Mouse (Mus musculus): ENCODE measurements at regions not wholly inside any gene's neighbourhood (a gene's known extent, or its start where the extent isn't known, plus 50 kb on each side); places are given as distances from the start of the nearest gene placed in this dataset.

DNA sequence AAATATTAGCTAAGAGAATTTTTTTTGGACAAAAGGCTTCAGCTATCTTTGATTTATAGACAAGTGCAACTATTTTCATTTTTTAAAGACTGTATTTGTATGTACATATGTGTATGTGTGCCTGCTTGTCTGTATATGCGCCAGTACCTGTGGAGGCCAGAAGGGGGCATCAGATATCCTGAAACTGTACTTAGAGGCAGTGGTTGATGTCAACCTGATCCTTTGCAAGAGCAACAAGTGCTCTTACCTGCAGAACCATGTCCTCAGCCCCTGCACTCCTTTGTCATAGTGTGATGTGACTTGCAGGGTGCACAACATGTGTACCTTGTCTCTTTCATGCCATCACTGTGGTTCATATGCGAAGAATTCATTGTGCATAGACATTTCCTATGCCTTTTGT lies 379.5 kb downstream of the Bckdhb start:
- ATAC-seq (ENCODE audit: extremely low read depth, insufficient number of reproducible peaks, low FRiP score, poor library complexity, severe bottlenecking) = no peak
- no peak for DNase-seq (ENCODE audit: low spot score)
- H3K4me1 ChIP-seq (ENCODE audit: insufficient read depth, low read depth, low read length) = no peaks in the 10 kb centered on the region

DNA sequence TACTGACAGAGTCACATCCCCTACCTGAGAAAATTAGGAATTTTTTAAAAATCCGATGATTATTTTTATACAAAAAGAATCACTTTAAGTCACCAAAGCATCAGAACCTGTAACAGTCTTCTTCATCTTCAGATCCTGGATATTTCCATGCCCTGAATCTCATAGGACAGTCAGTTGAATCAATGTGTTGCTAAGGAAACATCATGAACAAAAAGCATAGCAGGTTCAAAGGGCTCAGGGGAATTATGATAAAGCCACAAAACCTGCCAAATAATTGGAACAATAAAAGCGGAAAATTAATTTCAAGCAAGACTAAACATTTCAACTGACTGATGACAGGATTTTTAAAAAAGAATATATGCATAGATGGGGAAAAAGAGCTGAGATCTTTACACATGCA lies 393.9 kb downstream of the Bckdhb start:
- Histone ChIP-seq H3K27me3 (ENCODE audit: insufficient read depth, low read length) (no peaks in the 10 kb centered on the region), H3K4me1 (ENCODE audit: insufficient read depth, low read depth, low read length) (no peaks in the 10 kb centered on the region), H3K36me3 (replicated peaks) (no peaks in the 10 kb centered on the region), H3K9me3 (replicated peaks) (no peaks in the 10 kb centered on the region), H3K4me3 (ENCODE audit: low read depth, low read length) (no peak overlapping the region)
- DNase-seq (ENCODE audit: low spot score) = no peak
- ATAC-seq (ENCODE audit: extremely low read depth, insufficient number of reproducible peaks, low FRiP score, poor library complexity, severe bottlenecking) = no peak
- TF ChIP-seq TAL1 (conservative IDR thresholded peaks at IDR 0.05; ENCODE audit: low read depth, low read length) = no peak
- no peak for TF ChIP-seq POLR2AphosphoS5 (IDR thresholded peaks at IDR 0.05; ENCODE audit: insufficient replicate concordance, low read depth, low read length)
- no peak for TF ChIP-seq GATA1 (IDR thresholded peaks at IDR 0.05; ENCODE audit: borderline replicate concordance, low read length)

More for the DNA sequence above, 379.5 kb downstream of the Bckdhb start:
- no peaks in the 10 kb centered on the region for H3K36me3 ChIP-seq (replicated peaks)
- H3K9me3 ChIP-seq (replicated peaks) = no peaks in the 10 kb centered on the region
- no peaks in the 10 kb centered on the region for H3K27me3 ChIP-seq (ENCODE audit: insufficient read depth, low read length)
- TF ChIP-seq POLR2AphosphoS5 (IDR thresholded peaks at IDR 0.05; ENCODE audit: insufficient replicate concordance, low read depth, low read length) (no peak), GATA1 (IDR thresholded peaks at IDR 0.05; ENCODE audit: borderline replicate concordance, low read length) (no peak), TAL1 (conservative IDR thresholded peaks at IDR 0.05; ENCODE audit: low read depth, low read length) (no peak), CTCF (IDR thresholded peaks at IDR 0.05; ENCODE audit: low read depth, low read length) (no peak), GATA2 (IDR thresholded peaks at IDR 0.05; ENCODE audit: borderline replicate concordance, low read depth, low read length) (no peak)
- H3K4me3 ChIP-seq (ENCODE audit: low read depth, low read length) = no peak overlapping the region

DNA sequence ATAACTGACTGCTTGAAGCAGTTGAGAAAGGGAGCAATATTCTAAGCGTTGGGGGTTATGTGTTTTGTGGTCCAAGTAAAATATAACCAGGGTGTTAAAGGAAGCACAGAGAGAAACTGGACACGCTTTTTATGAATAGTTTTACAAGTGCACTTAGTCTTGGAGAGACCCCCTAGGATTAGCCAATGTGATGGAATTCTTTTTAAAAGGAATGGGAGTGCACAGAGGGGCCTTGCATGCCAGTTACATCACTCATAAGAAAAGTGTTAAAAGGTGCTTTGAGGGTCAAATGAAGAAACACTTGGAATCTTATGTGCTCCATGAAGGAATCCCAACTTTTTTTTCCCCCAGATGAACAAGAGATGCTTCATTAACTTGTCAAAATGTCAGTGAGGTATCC lies 394.4 kb downstream of the Bckdhb start:
- Histone ChIP-seq H3K9me3 (replicated peaks) (no peaks in the 10 kb centered on the region), H3K4me1 (ENCODE audit: insufficient read depth, low read depth, low read length) (no peaks in the 10 kb centered on the region), H3K27me3 (ENCODE audit: insufficient read depth, low read length) (no peaks in the 10 kb centered on the region), H3K4me3 (ENCODE audit: low read depth, low read length) (no peak overlapping the region), H3K36me3 (replicated peaks) (no peaks in the 10 kb centered on the region)
- no peak for DNase-seq (ENCODE audit: low spot score)
- TF ChIP-seq GATA2 (IDR thresholded peaks at IDR 0.05; ENCODE audit: borderline replicate concordance, low read depth, low read length) = no peak
- TF ChIP-seq TAL1 (conservative IDR thresholded peaks at IDR 0.05; ENCODE audit: low read depth, low read length) = no peak
- no peak for TF ChIP-seq GATA1 (IDR thresholded peaks at IDR 0.05; ENCODE audit: borderline replicate concordance, low read length)
- TF ChIP-seq CTCF (IDR thresholded peaks at IDR 0.05; ENCODE audit: low read depth, low read length) = no peak
- no peak for TF ChIP-seq POLR2AphosphoS5 (IDR thresholded peaks at IDR 0.05; ENCODE audit: insufficient replicate concordance, low read depth, low read length)
- ATAC-seq (ENCODE audit: extremely low read depth, insufficient number of reproducible peaks, low FRiP score, poor library complexity, severe bottlenecking) = no peak

DNA sequence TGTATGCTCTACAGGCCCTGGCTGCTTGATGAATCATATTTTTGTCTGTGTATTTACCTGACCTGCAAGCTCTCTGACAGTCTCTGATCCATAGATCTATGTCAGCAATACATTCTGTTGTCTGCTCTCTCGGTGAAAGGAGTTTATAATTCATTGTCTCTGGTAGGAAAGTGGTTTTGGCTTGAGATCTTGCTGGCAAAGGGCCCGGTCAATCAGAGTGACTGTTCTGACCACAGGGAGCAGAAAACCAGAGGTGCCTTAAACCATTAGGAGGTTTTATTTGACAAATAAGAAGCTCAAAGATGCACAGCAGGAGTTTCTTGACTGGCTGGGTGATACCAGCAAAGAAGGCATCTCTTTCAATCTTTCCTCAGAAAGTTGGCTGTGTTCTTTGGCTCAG lies 398.2 kb downstream of the Bckdhb start:
- DNase-seq (ENCODE audit: low spot score) = no peak

DNA sequence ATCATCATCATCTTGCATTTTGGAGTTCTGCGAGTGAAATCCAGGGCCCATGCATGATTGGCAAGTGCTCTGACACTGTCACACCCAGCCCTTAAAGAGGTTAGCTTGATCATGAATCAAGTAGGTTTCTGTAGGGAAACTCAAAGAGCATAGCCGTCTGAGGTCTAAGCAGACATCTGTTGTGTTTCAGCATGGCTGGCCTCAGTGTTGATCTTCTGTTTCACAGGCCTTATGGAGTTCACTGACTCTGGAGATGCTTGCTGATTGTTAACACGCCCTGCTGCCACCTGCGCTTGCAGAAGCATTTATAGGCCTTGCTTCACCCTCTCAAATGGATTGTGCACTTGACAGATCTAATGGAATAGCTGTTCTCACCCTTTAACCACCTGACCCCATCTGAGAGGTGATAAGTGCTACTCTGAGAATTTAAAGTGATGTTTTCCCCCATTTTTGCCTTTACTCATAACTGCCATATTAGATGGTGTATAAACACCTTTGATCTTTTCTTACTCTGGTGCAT lies 406.2 kb downstream of the Bckdhb start:
- no peak overlapping the region for H3K4me3 ChIP-seq (ENCODE audit: low read depth, low read length)
- no peaks in the 10 kb centered on the region for H3K36me3 ChIP-seq (replicated peaks)
- H3K27me3 ChIP-seq (ENCODE audit: insufficient read depth, low read length) = no peaks in the 10 kb centered on the region; the same call in 1 of the 2 replicates
- no peaks in the 10 kb centered on the region for H3K9me3 ChIP-seq (replicated peaks)
- no peak for TF ChIP-seq CTCF (IDR thresholded peaks at IDR 0.05; ENCODE audit: low read depth, low read length)
- DNase-seq (ENCODE audit: low spot score) = no peak
- ATAC-seq (ENCODE audit: extremely low read depth, insufficient number of reproducible peaks, low FRiP score, poor library complexity, severe bottlenecking) = no peak
- no peaks in the 10 kb centered on the region for H3K4me1 ChIP-seq (ENCODE audit: insufficient read depth, low read depth, low read length)

More for the DNA sequence above, 398.2 kb downstream of the Bckdhb start:
- no peak for TF ChIP-seq POLR2AphosphoS5 (IDR thresholded peaks at IDR 0.05; ENCODE audit: insufficient replicate concordance, low read depth, low read length)
- TF ChIP-seq CTCF (IDR thresholded peaks at IDR 0.05; ENCODE audit: low read depth, low read length) = no peak
- H3K4me3 ChIP-seq (ENCODE audit: low read depth, low read length) = no peak overlapping the region
- no peaks in the 10 kb centered on the region for H3K36me3 ChIP-seq (replicated peaks)
- no peaks in the 10 kb centered on the region for H3K27me3 ChIP-seq (ENCODE audit: insufficient read depth, low read length)
- no peaks in the 10 kb centered on the region for H3K9me3 ChIP-seq (replicated peaks)
- H3K4me1 ChIP-seq (ENCODE audit: insufficient read depth, low read depth, low read length) = no peaks in the 10 kb centered on the region
- ATAC-seq (ENCODE audit: extremely low read depth, insufficient number of reproducible peaks, low FRiP score, poor library complexity, severe bottlenecking) = no peak

DNA sequence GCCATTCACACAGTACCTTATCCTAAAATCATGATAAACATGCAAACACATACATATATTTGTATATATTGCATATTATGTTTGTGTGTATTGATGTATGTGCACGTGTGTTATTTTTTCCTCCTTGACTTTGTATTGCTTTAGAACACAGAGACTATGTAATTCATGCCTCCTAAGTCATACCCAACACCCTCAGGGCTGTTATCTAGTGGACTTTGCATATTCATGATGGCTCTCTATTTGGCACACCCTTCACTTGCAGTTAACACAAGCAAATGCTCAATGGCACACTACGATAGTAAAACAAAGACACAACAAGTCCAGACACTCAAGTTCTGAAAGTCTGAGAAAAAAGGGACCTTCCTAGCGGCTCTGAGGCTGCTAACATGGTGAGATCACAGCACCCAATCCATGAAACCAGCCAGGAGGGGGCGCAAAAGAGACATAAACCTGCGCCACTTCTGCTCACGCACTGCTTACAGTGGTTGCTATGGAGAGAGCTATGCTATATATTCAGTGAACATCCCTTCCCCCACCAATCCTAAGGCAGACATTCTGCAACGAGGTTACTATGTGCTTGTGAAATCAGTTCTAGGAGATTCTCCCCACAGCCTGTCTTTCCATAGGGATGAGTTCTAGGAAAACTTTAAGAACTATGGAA lies 418.6 kb downstream of the Bckdhb start:
- H3K36me3 ChIP-seq (replicated peaks) = no peaks in the 10 kb centered on the region
- TF ChIP-seq POLR2AphosphoS5 (IDR thresholded peaks at IDR 0.05; ENCODE audit: insufficient replicate concordance, low read depth, low read length) (no peak), CTCF (IDR thresholded peaks at IDR 0.05; ENCODE audit: low read depth, low read length) (peak; percentile 20; the same call in 1 of the 2 replicates), GATA2 (IDR thresholded peaks at IDR 0.05; ENCODE audit: borderline replicate concordance, low read depth, low read length) (no peak), GATA1 (IDR thresholded peaks at IDR 0.05; ENCODE audit: borderline replicate concordance, low read length) (no peak), TAL1 (conservative IDR thresholded peaks at IDR 0.05; ENCODE audit: low read depth, low read length) (no peak)
- no peaks in the 10 kb centered on the region for H3K27me3 ChIP-seq (ENCODE audit: insufficient read depth, low read length)
- no peak for DNase-seq (ENCODE audit: low spot score)
- no peak for ATAC-seq (ENCODE audit: extremely low read depth, insufficient number of reproducible peaks, low FRiP score, poor library complexity, severe bottlenecking)
- no peaks in the 10 kb centered on the region for H3K4me1 ChIP-seq (ENCODE audit: insufficient read depth, low read depth, low read length)
- H3K4me3 ChIP-seq (ENCODE audit: low read depth, low read length) = no peak overlapping the region
- H3K9me3 ChIP-seq (replicated peaks) = no peaks in the 10 kb centered on the region

DNA sequence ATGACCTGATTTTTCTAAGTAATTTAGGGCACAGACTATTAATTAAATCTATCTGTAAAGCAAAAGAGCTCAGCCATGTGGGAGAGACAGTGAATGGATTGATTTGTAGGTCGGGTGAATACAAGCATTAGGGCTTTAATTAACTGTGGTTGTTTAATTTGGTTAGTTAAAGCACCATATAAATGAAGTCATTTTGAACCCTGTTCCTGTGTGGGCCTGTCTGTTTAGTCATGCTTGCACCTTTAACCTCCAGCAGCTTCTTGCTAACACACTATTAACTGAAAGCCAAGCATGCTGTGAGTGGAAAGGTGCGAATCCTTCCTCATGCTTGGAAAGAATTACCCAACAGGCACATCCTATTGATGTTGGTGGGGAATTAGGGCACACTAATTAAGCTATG lies 425.3 kb downstream of the Bckdhb start:
- Histone ChIP-seq H3K27me3 (ENCODE audit: insufficient read depth, low read length) (no peaks in the 10 kb centered on the region), H3K9me3 (replicated peaks) (no peaks in the 10 kb centered on the region), H3K4me3 (ENCODE audit: low read depth, low read length) (no peak overlapping the region), H3K4me1 (ENCODE audit: insufficient read depth, low read depth, low read length) (no peaks in the 10 kb centered on the region), H3K36me3 (replicated peaks) (no peaks in the 10 kb centered on the region)
- no peak for DNase-seq (ENCODE audit: low spot score)
- ATAC-seq (ENCODE audit: extremely low read depth, insufficient number of reproducible peaks, low FRiP score, poor library complexity, severe bottlenecking) = no peak
- no peak for TF ChIP-seq TAL1 (conservative IDR thresholded peaks at IDR 0.05; ENCODE audit: low read depth, low read length)
- TF ChIP-seq CTCF (IDR thresholded peaks at IDR 0.05; ENCODE audit: low read depth, low read length) = no peak
- no peak for TF ChIP-seq GATA1 (IDR thresholded peaks at IDR 0.05; ENCODE audit: borderline replicate concordance, low read length)
- no peak for TF ChIP-seq POLR2AphosphoS5 (IDR thresholded peaks at IDR 0.05; ENCODE audit: insufficient replicate concordance, low read depth, low read length)
- TF ChIP-seq GATA2 (IDR thresholded peaks at IDR 0.05; ENCODE audit: borderline replicate concordance, low read depth, low read length) = no peak

Data from G1E (cell line).